Mouse (Mus musculus) liver, postnatal 0 days (tissue): ENCODE results near the gene Galnt10.

Experiments
- CTCF ChIP-seq: sonication (generic); IDR thresholded peaks from 2 replicates; pipeline ENCODE4 v1.5.1; 2016; ENCODE audit warnings: antibody characterized with exemption, low read depth
- EP300 ChIP-seq: IDR thresholded peaks from 2 replicates; pipeline ENCODE4 v1.6.1; 2016; ENCODE audit warnings: antibody characterized with exemption, low read depth, mild to moderate bottlenecking

DNA sequence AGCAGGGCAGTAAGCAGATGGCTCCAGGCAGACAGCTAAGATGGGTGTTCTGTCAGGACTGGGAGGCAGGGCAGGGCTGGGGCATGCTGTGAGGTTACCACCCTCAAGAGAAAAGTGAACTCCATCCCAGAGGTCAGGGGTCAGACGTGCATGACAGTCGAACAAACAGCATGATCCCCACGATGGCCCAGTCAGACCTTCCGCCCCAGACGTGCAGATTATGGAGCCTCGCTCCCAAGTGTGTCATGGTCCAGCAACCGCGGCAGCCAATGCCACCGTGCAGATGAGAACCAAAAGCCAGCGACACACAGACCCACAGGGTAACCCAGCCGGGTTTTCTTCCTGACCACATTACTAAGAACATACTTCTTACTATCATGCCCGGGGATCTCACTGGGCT, 121.4 kb downstream of the Galnt10 start:
- TF ChIP-seq CTCF (no peak), EP300 (no peak)
